Mouse (Mus musculus): ENCODE measurements around the gene Olfr656. TPM values are rescaled to one million over a fixed set of nuclear protein-coding genes. Genes with fewer than 3 reads are reported as not detected.

The Olfr656 gene
- not detected for total RNA-seq (2021)
- long read RNA-seq, experiment 1 = 0 reads
- long read RNA-seq, experiment 2 = 0 reads

DNA sequence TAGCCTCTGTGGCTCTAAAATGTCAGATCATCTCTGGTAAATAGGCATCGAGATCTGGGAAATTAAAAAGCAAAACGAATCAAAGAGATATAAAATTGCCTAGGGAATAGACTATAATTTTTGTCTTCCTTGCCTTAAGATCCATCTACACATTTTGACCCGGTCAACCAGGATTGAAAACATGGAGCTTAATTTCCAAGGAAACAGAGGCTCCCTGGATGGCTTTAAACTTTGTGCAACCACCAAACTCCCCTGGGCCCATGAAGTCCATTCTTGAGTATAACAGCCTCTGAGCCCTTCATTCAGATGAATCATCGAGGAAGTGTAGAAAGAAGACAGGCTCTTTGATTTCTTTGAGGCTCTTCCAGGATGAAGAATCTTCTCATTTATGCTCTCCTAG is at the start of gene Olfr656:
Gene Olfr656 (plus strand): TSS at position 301 of the 400 bp plus-strand sequence.
- no peak for DNase-seq (ENCODE audit: low spot score in 2 of 2)

DNA sequence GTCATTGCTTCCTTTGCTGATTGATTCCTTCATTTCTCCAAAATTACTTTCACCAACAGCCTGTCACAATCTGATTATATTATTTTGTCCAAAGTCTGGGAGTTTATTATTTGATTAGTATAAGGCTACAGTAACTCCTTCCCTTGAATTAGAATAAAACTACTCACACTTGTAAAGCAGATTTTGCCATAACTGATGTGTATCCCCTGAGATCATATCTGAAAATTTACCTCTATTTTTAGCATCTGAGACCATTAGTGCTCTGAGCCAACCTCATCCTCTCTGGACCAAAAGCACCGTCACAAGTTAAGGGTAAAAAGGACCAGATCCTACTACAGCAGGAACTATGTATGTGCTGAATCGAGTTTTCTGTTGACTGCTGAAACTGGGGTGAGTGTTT is 36.7 kb upstream of the Olfr656 start, which contains the start of gene Olfr653:
Gene Olfr653 (plus strand): TSS at position 301 of the 400 bp plus-strand sequence.
- DNase-seq (ENCODE audit: low spot score in 2 of 2) = no peak

DNA sequence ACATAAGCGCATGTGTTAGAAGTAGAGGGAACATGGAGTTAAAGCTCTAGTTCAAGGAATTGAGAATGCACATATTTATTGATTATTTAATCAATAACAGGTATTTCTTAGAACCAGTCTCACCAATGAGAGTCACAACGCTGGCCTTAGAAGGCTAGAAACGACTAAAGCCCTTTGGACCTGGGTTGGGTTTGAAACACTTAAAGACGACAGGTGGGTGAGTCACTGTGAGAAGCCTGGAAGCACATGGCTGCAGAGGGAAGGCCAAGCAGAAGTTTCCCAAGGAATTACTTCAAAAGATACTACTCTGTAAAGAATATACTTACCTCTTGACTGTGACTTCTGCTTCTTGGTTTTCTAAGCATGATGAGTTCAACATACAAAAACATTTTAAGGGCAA is 32.9 kb upstream of the Olfr656 start:
- no peak for DNase-seq (ENCODE audit: low spot score in 2 of 2)

DNA sequence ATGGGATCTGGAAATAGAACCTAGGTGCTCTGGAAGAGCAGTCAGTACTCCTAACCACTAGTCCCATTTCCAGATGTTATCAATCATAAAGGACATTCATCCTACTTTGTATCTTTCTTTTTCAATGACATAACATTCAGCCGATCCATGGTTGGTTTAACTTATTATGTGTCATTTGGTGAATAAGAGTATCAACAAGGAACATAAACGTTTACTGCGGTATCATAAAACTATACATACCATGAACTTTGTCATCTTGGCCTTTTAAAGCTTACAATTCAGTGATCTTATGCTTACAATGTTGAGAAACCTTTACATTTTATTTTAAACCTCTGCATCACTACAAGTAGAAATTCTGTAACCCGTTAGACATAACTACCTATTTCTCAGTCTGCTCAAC is 32.3 kb upstream of the Olfr656 start:
- DNase-seq (ENCODE audit: low spot score in 2 of 2) = no peak

DNA sequence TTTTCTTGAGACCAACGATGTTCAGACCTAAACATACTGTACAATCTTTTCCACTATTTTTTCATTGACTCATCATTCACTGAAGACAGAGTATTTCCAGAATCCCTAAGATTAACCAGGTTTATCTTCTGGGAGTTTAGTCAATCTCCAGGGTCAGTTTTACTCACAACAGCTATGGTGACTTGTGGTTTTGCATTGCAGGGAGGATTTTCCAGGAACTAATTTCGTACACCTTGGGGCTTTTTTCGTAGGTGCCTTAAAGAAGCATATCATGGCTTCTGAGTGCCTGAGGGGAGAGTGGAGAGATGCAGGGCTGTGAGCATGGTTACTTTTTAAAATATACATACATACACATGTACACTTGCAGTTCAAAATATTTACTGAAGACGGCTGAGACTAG is 27.0 kb upstream of the Olfr656 start, which contains the start of gene Olfr654:
Gene Olfr654 (plus strand): TSS at position 301 of the 400 bp plus-strand sequence.
- no peak for DNase-seq (ENCODE audit: low spot score in 2 of 2)

DNA sequence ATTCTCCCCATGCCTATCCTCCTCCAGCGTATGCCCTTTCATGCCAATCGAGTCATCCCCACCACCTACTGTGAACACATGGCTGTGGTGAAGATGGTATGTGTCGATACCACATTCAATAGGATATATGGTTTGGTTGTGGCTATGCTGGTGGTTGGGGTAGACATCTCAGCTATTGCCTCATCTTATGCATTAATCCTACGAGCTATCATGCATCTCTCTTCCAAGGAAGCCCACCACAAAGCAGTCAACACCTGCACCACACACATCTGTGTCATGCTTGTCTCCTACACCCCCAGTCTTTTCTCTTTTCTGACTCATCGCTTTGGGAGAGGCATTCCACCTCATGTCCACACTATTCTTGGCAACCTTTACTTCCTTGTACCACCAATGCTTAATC is 25.5 kb upstream of the Olfr656 start:
- no peak for DNase-seq (ENCODE audit: low spot score in 2 of 2)

DNA sequence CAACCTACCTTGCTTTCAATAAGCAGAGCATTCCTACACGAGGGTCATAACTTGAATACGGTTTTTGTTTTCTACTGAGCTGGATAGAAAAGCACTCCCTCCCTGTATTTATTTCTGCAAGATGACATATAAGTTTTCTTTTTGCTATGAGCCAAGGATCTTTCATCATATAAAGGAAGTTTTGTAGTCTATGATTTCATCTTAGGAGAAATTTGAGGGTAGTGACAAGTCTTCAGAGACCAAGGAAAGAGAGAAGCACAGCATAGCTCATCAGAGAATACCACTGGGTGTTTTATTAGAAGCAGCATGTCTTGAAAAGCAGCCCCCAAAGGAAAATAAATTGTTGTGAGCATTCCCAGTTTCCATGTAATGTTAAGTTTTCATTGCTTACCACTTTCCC is 12.1 kb upstream of the Olfr656 start, which contains the start of gene Olfr655:
Gene Olfr655 (minus strand): TSS at position 101 of the 400 bp plus-strand sequence.
- no peak for DNase-seq (ENCODE audit: low spot score in 2 of 2)

DNA sequence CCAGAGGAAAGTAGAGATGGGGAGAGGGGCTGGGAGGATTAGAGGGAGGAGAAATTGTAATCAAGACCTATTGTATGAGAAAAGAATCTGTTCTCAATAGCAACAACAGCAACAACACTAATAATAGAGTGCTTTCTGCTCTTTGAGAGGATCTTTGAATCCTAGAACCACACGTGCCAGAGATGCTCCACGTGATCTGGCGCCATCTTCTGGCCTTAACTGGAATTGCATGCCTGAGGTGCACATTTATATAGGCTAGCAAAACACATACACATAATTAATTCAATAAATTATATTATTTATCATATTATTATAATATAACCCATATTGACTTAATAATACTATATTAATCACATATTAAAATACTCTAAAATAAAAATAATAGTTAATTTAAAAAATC is 10.6 kb upstream of the Olfr656 start:
- no peak for DNase-seq (ENCODE audit: low spot score in 2 of 2)

DNA sequence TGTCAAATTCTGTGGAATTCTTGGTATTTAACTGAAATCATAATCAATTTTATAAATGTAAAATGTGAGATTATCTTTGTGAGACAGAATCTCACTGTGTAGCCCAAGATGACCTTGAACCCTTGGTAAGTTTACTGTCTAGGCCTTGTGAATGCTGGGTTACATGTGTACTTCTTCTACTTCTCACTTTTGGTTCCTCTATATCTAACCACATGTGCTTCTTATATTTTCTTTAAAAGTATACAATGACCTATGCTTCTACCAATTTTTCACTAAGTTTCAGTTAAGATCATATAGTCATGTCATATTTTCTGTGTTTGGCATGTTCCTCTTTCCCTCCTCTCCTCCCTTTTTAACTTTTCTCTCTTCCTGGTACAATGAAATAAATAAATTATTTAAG is 9.0 kb upstream of the Olfr656 start:
- no peak for DNase-seq (ENCODE audit: low spot score in 2 of 2)

DNA sequence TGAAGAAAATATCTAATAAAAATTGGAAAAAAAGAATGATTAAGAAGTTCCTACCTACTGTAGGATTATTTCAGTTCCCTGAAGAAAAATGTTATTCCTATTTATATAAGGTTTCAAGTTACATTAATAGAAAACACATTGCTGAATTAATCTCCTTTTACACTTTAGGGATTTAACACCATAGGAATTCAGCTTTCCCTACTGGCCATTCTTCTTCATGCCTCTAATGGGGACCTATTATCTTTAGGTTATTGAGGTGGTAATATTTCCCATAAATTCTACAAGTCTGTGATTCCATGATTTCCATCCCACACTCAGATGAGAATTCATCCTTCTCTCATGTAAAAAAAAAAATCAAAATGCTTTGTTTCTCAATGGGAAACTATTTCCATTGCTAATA is 10.7 kb downstream of the Olfr656 start, which contains the start of gene Olfr657:
Gene Olfr657 (plus strand): TSS at position 301 of the 400 bp plus-strand sequence.
- no peak for DNase-seq (ENCODE audit: low spot score in 2 of 2)

DNA sequence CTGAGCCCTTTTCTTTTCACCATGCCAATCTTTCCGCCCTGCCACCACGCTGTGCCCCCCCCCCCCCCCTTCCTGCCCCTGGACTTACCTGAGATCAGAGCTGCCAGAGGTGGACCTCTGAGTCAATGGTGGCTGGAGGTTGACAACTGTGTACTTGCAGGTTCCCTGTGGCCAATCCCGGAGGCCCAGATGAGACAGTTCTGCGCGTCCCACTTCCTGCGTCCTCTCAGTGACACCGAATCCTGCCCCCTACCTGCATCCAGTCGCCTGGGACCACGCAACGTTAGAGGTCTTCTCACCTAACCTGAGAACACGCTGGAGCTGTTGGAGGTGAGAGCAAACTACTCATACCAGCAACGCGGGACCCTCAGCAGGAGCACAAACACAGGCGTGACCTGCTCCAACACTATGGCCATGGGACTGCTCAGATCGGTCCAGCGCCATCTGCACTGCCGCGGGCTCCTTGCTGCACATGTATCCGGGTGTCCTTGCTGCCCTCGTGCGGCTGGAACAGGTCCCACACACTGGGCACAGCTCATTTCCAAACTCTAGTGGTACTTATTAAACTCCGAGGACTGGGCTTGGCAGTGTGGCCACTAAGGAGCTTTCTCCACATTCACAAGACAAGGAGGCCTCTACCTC is 33.2 kb downstream of the Olfr656 start, which contains the start of gene Olfr658:
Gene Olfr658 (minus strand): TSS at position 465 of the 642 bp plus-strand sequence.
- peak in 1 of 2 experiments; percentile 10 for DNase-seq (ENCODE audit: low spot score in 2 of 2)

DNA sequence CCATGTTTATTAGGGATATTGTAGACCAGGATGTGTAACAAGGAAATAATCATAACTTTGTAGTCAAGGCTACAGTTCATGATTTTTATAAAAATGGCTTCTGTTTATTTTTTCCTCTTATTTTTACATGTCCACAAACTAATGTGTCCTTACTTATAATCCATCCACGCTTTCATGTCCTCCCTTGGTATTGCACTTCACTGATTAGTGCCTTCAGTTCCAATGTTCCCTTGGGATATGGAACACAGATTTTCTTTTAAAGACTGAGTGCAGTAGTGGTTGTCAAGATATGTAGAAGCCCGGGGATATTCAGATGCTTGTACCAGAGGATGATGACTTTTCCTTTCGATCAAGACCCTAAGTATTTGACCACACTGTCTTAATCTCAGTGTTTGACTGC is 52.7 kb downstream of the Olfr656 start, which contains the start of gene Olfr659:
Gene Olfr659 (plus strand): TSS at position 301 of the 400 bp plus-strand sequence.
- no peak for DNase-seq (ENCODE audit: low spot score in 2 of 2)

Other genes starting within 250 kb of the Olfr656 start
- not detected for gene Trim30b, start 244.1 kb upstream of the Olfr656 start, total RNA-seq (2021)
- under 1 TPM; 0.22 to 0.28 TPM for gene Trim30c, start 213.1 kb upstream of the Olfr656 start, total RNA-seq (2021)
- 1 to 10 TPM; 4.9 to 6.5 TPM for gene Trim30a, start 148.8 kb upstream of the Olfr656 start, total RNA-seq (2021)
- gene Trim30d, start 106.1 kb upstream of the Olfr656 start, total RNA-seq (2021) = 1 to 10 TPM; 7.8 to 9.7 TPM
- not detected for gene Olfr651, start 63.8 kb upstream of the Olfr656 start, total RNA-seq (2021)
- gene Olfr652, start 53.1 kb upstream of the Olfr656 start, total RNA-seq (2021) = not detected
- gene Olfr653, start 36.6 kb upstream of the Olfr656 start, total RNA-seq (2021) = not detected
- not detected for gene Olfr654, start 26.9 kb upstream of the Olfr656 start, total RNA-seq (2021)
- gene Olfr655, start 12.2 kb upstream of the Olfr656 start, total RNA-seq (2021) = not detected
- gene Olfr657, start 10.8 kb downstream of the Olfr656 start, total RNA-seq (2021) = not detected
- not detected for gene Olfr658, start 33.4 kb downstream of the Olfr656 start, total RNA-seq (2021)
- not detected for gene Olfr659, start 52.8 kb downstream of the Olfr656 start, total RNA-seq (2021)
- gene Olfr661, start 72.5 kb downstream of the Olfr656 start, total RNA-seq (2021) = not detected
- not detected for gene Usp17le, start 163.5 kb downstream of the Olfr656 start, total RNA-seq (2021)
- gene Usp17lb, start 228.6 kb downstream of the Olfr656 start, total RNA-seq (2021) = under 1 TPM in 1 of 2 experiments, not detected in 1; 0.28 TPM
- gene Usp17la, start 243.1 kb downstream of the Olfr656 start, total RNA-seq (2021) = not detected